Mouse (Mus musculus) hindbrain, embryonic 16.5 days (tissue): ENCODE results near the gene Rab35. TPM values are rescaled to one million over a fixed set of nuclear protein-coding genes. Genes with fewer than 3 reads are reported as not detected.

Experiments
- ATAC-seq: fragments of 200-750 bp; cut with Nextera tagmentation; 2 replicates; pipeline ENCODE4 v1.8.0; 2017; ENCODE audit warnings: moderate TSS enrichment, moderate library complexity
- H3K27ac ChIP-seq: fragments of 300-500 bp; sonication (generic); 2 replicates; pipeline ENCODE4 v1.5.1; 2014; ENCODE audit warnings: low read depth, mild to moderate bottlenecking, control low read depth, low read length, moderate library complexity
- H3K27me3 ChIP-seq: fragments of 300-500 bp; sonication (generic); replicated peaks from 2 replicates; pipeline ENCODE4 v1.6.1; 2014; ENCODE audit warnings: low read length; ENCODE audit not compliant: control insufficient read depth, insufficient read depth
- H3K36me3 ChIP-seq: fragments of 300-500 bp; sonication (generic); 2 replicates; pipeline ENCODE4 v1.6.1; 2014; ENCODE audit warnings: mild to moderate bottlenecking, low read length, moderate library complexity, mixed read lengths; ENCODE audit not compliant: control insufficient read depth, insufficient read depth
- H3K4me1 ChIP-seq: fragments of 300-500 bp; sonication (generic); 2 replicates; pipeline ENCODE4 v1.6.1; 2014; ENCODE audit warnings: low read depth, low read length; ENCODE audit not compliant: control insufficient read depth, insufficient read depth
- H3K4me2 ChIP-seq: fragments of 300-500 bp; sonication (generic); 2 replicates; pipeline ENCODE4 v1.6.1; 2014; ENCODE audit warnings: mild to moderate bottlenecking, low read length, control low read depth, moderate library complexity
- H3K4me3 ChIP-seq: fragments of 300-500 bp; sonication (generic); 2 replicates; pipeline ENCODE4 v1.5.1; 2014; ENCODE audit warnings: mild to moderate bottlenecking, low read length, control low read depth, moderate library complexity
- H3K9ac ChIP-seq: fragments of 300-500 bp; sonication (generic); 2 replicates; pipeline ENCODE4 v1.6.1; 2014; ENCODE audit warnings: low read depth, mild to moderate bottlenecking, control low read depth, low read length, moderate library complexity
- H3K9me3 ChIP-seq: fragments of 300-500 bp; sonication (generic); 2 replicates; pipeline ENCODE4 v1.6.1; 2014; ENCODE audit warnings: mild to moderate bottlenecking, low read length, moderate library complexity; ENCODE audit not compliant: control insufficient read depth
- WGBS: fragments of 180-500 bp; shearing (Covaris S2); extraction: QIAGEN DNeasy Blood & Tissue Kit; methylation state at CpG from one replicate; pipeline ENCODE4 v1.1.7; 2014; 5-methylcytosine and 5-hydroxymethylcytosine counted together
- polyA plus RNA-seq: library from polyadenylated mRNA; unstranded; fragments of >200 nt; fragmentation: Nextera tagmentation; extraction: Ambion mirVana; gene quantifications from 2 replicates; pipeline ENCODE4 v1.2.1, GENCODE M21; 2015

Gene Rab35
- polyA plus RNA-seq, 1 experiment from 2014 or later: 8.3 TPM

DNA sequence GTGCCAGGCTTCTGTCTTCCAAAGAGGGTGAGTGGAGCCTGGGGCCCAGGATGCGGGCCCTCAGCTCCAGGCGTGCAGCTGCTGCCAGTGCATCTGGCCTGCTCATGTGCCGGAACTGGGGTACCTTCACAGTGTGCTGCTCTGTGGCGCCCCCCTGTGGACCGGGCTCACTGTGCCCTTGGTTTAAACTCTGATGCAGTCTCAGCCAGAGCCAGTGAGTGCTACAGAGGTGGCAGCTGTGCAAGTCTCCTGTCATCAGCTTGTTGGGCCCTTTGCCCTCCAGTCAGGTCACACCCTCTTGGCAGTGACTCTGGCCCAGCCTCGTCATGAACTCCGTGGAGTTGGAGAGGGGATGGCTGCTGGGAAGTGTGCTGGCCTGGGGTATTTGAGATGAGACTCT is 16.8 kb upstream of the Rab35 start:
- 76% methylated on average over 7 of the region's 7 CpGs for WGBS
- H3K27ac ChIP-seq: no peak overlapping the region
- no peak overlapping the region for H3K4me3 ChIP-seq
- H3K9ac ChIP-seq: no peak overlapping the region
- no peaks in the 10 kb centered on the region for H3K27me3 ChIP-seq
- no peak for ATAC-seq
- H3K36me3 ChIP-seq: peaks cover 83% of the 10 kb centered on the region
- no peaks in the 10 kb centered on the region for H3K9me3 ChIP-seq
- no peak overlapping the region for H3K4me2 ChIP-seq
- no peaks in the 10 kb centered on the region for H3K4me1 ChIP-seq

DNA sequence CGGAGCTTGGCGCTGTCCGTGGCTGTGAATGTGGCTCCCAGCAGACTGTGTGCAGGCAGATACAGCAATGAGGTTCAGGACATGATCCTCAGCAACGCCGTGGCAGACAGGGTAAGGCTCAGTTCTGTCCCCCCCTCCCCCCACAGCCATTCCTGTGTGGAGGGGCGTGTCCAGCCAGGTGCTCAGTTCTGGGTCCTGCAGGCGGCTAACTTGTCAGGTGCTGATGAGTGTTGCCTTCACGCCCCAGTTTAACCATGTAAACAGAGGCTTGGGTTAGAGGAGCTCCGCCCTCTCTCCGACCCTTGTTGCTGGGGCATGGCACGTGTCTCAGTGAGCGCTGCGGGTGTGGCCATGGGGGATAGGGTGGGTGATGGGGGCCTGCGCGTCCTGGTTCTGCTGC is 12.0 kb upstream of the Rab35 start:
- no peak for ATAC-seq
- no peaks in the 10 kb centered on the region for H3K4me1 ChIP-seq
- H3K9me3 ChIP-seq: no peaks in the 10 kb centered on the region
- WGBS: 95% methylated on average over 15 of the region's 15 CpGs
- H3K27ac ChIP-seq: no peak overlapping the region
- no peaks in the 10 kb centered on the region for H3K27me3 ChIP-seq
- no peak overlapping the region for H3K4me3 ChIP-seq
- no peak overlapping the region for H3K9ac ChIP-seq
- no peak overlapping the region for H3K4me2 ChIP-seq
- H3K36me3 ChIP-seq: peaks cover 57% of the 10 kb centered on the region

DNA sequence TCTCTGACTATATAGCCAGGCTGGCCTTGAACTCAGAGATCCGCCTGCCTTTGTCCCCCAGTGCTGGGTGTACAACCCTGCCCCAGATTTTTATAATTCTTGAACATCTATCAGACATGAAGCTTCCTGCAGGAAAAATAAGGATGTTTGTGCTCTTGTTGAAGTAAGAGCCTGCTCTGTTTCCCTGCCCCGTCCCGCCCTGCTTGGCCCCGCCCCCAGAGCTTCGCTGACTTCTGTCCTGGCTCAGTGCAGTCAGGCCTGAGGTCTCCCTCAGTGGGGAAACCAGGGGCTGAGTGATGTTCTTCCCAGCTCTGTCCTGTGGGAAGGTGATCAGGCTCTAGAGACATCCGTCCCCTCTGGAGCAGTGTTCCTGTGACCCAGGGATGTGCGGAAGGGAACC is 9.0 kb upstream of the Rab35 start:
- Histone ChIP-seq H3K4me3 (no peak overlapping the region), H3K9me3 (no peaks in the 10 kb centered on the region), H3K27me3 (no peaks in the 10 kb centered on the region), H3K9ac (no peak overlapping the region), H3K36me3 (peaks cover 28% of the 10 kb centered on the region), H3K27ac (no peak overlapping the region), H3K4me2 (no peak overlapping the region), H3K4me1 (no peaks in the 10 kb centered on the region)
- no peak for ATAC-seq
- 91% methylated on average over 7 of the region's 7 CpGs for WGBS

DNA sequence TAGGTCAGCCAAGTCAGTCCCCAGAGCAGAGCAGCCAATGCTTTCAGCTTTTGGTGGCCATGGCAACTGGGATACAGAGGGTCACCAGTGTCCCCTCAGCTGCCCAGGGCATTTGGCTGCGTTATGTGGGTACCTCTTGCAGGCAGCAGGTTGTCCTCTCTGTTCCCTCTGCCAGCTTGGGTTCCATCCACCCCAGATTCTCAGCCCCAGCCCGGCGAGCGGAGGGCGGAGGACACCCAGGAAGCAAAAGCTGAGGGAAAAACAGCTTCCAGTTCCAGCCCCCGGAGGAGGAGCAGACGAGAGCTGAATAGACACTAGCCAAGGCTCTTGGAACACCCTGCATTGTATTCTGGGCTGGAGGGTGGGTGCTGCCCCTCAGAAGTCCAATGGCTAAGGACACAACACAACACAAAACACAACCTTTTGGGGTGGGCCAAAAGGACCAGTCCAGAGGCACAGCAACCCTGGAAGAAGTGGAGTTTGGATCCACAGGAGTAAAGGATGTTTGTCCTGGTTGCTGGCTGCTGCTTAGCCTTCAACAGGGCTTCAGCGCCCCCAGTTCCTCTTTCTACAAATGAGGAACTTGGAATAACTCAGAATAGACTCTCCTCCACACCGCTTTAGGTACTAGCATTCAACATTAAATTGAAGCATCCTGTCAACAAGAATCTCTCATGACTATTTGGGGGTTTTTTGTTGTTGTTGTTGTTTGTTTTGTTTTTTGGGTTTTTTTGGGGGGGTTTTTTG is 7.8 kb upstream of the Rab35 start:
- Histone ChIP-seq H3K9me3 (no peaks in the 10 kb centered on the region), H3K27ac (no peak overlapping the region), H3K4me2 (no peak overlapping the region), H3K27me3 (no peaks in the 10 kb centered on the region), H3K9ac (no peak overlapping the region), H3K4me1 (no peaks in the 10 kb centered on the region), H3K36me3 (peaks cover 20% of the 10 kb centered on the region), H3K4me3 (no peak overlapping the region)
- WGBS: 60% methylated on average over 9 of the region's 9 CpGs
- ATAC-seq: 0 out of 2 replicates have a peak, but pooled peaks have one; percentile 27

DNA sequence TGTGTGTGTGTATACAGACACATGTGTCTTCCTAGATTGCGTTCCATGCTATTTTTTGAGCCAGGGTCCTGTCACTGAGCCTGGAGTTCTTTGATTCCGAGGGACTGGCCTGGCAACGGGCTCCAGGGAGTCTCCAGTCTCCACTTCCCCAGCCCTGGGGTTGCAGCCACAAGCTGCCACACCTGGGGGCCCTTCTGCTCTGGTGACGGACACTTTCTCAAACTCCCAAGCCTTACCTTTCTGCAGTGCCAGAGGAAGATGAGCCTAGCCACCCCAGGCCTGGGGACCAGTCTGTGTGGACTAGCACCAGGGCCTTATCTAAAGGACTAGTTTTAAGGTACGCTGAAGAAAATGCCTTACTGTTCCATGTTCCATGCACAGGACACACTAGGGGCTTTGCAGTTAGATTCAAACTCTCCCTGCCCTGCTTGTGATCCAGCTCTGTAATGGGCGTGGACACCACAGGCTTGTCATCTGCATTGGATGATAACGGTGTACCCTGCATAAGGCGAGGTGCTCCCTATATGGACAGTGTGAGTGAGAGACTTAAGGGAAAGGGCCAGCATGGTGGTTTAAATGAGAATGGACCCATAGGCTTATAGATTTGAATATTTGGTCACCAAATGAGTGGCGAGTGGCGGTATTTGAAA is 5.3 kb upstream of the Rab35 start:
- no peak overlapping the region for H3K27ac ChIP-seq
- H3K4me3 ChIP-seq: no peak overlapping the region
- H3K36me3 ChIP-seq: peaks cover 7% of the 10 kb centered on the region
- H3K4me1 ChIP-seq: no peaks in the 10 kb centered on the region; the same call in 1 of the 2 replicates
- no peaks in the 10 kb centered on the region for H3K9me3 ChIP-seq
- no peaks in the 10 kb centered on the region for H3K27me3 ChIP-seq
- no peak for ATAC-seq
- no peak overlapping the region for H3K4me2 ChIP-seq
- no peak overlapping the region for H3K9ac ChIP-seq
- 86% methylated on average over 10 of the region's 10 CpGs for WGBS

DNA sequence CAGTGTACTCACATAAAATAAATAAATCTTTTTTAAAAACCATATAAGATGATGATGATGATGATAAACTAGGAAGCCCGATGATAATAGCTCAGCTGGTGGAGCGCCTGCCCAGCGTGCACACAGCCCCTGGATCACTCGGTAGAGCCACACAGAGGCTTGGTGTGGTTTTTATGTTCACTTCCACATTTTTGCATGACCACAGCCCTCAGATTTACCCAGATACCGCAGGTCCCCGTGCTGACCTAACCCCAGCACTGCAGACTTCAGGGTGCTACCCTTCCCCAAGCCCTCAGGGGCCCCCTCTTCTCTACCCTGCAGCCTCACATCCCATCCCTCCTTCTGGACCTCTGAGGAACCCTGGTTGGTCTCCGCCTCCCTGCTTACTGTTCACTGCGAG is 3.6 kb upstream of the Rab35 start:
- H3K27ac ChIP-seq: no peak overlapping the region

DNA sequence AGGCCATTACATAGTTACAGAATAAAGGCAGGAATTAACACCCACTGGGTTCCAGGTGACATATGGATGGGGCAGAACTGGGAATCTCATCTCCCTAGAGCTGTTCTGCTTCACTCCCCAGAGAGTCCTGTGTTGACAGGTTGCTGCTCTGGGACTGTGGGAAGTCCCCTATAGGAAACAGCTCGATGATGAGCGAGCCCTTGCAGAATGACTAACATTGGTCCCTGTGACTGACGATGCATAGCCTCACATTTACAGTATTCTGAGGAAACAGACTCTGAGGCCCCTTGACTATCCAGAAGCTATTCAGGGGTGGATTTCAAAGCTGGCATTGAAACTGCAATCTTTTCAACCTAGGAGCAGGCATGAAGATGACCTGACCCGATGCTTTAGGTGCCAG is 2.0 kb upstream of the Rab35 start:
- Histone ChIP-seq H3K4me1 (peaks cover 15% of the 10 kb centered on the region), H3K27ac (no peak overlapping the region), H3K9ac (no peak overlapping the region), H3K4me3 (no peak overlapping the region), H3K9me3 (no peaks in the 10 kb centered on the region), H3K27me3 (no peaks in the 10 kb centered on the region), H3K4me2 (no peak overlapping the region), H3K36me3 (no peaks in the 10 kb centered on the region)
- WGBS: 92% methylated on average over 4 of the region's 4 CpGs
- ATAC-seq: no peak

More for the DNA sequence above, 3.6 kb upstream of the Rab35 start:
- H3K4me2 ChIP-seq: no peak overlapping the region
- H3K36me3 ChIP-seq: no peaks in the 10 kb centered on the region
- 74% methylated on average over 8 of the region's 8 CpGs for WGBS
- H3K9me3 ChIP-seq: no peaks in the 10 kb centered on the region
- no peak overlapping the region for H3K4me3 ChIP-seq
- H3K9ac ChIP-seq: no peak overlapping the region
- H3K4me1 ChIP-seq: peaks cover 7% of the 10 kb centered on the region
- no peaks in the 10 kb centered on the region for H3K27me3 ChIP-seq
- no peak for ATAC-seq

DNA sequence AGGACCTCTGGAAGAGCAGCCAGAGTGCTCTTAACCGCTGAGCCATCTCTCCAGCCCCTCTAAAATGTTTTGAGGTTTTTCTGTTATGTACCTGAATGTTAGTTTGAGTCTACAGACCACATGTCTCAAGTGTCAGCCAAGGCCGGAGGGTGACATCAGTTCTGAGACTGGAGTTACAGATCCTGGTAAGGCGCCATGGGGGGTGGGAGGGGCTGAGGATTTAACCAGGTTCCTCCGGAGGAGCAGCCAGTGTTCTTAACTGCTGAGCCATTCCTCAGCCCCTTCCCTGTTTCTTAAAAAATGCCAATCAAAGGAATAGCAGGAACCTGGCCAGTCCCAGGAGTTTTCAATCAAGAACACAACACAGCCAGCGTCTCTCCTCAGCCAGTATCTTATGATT is 1.4 kb upstream of the Rab35 start:
- WGBS: 50% methylated on average over 5 of the region's 5 CpGs
- no peak overlapping the region; the same call in 1 of the 2 replicates for H3K4me2 ChIP-seq
- no peak for ATAC-seq
- H3K4me3 ChIP-seq: no peak overlapping the region
- H3K27ac ChIP-seq: no peak overlapping the region
- H3K27me3 ChIP-seq: no peaks in the 10 kb centered on the region
- peaks cover 20% of the 10 kb centered on the region for H3K4me1 ChIP-seq
- H3K36me3 ChIP-seq: no peaks in the 10 kb centered on the region
- no peak overlapping the region for H3K9ac ChIP-seq
- H3K9me3 ChIP-seq: no peaks in the 10 kb centered on the region

DNA sequence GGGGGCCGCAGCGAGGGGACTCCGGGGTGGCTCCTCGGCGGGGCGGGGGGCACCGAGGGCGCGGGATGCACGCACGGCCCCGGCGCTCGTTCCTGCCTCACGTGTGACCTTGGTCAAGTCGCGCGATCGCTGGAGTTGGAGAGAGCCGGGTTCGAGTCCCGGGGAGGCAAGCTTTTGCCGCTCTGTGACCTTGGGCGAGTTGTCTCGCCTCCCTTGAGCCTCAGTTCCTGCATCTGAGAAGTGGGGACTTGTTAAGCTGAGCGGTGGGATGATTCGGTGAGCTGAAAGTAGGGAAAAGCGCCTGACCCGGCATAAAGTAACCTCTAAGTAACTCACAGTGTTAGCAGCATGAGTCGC is 628 bp downstream of the Rab35 start:
- H3K4me3 ChIP-seq: peak overlapping the region; percentile 93
- H3K4me2 ChIP-seq: peak overlapping the region; percentile 82
- WGBS: 2% methylated on average over 27 of the region's 30 CpGs
- no peaks in the 10 kb centered on the region for H3K27me3 ChIP-seq
- peak overlapping the region; percentile 92 for H3K27ac ChIP-seq
- peaks cover 25% of the 10 kb centered on the region for H3K4me1 ChIP-seq
- no peaks in the 10 kb centered on the region for H3K9me3 ChIP-seq
- H3K36me3 ChIP-seq: no peaks in the 10 kb centered on the region
- no peak for ATAC-seq
- peak overlapping the region; percentile 91 for H3K9ac ChIP-seq
